Mouse (Mus musculus) olfactory bulb, adult 2 months (tissue): ENCODE results near the gene Slc1a3. TPM values are rescaled to one million over a fixed set of nuclear protein-coding genes. Genes with fewer than 3 reads are reported as not detected.
A peak's percentile ranks its signal among the peaks of the same experiment; 100 is the strongest.

Experiments used
- H3K27ac ChIP-seq: fragments of 200-500 bp; 2 replicates; pipeline ENCODE4 v1.5.1; 2012; ENCODE audit warnings: low read depth, low read length; ENCODE audit not compliant: insufficient read depth
- H3K4me1 ChIP-seq: fragments of 200-500 bp; 2 replicates; pipeline ENCODE4 v1.6.1; 2012; ENCODE audit warnings: low read length; ENCODE audit not compliant: control insufficient read depth, insufficient read depth
- H3K4me3 ChIP-seq: fragments of 200-500 bp; 2 replicates; pipeline ENCODE4 v1.5.1; 2012; ENCODE audit warnings: mild to moderate bottlenecking, low read depth, low read length, moderate library complexity; ENCODE audit not compliant: insufficient read depth
- CTCF ChIP-seq: fragments of 200-500 bp; IDR thresholded peaks from 2 replicates; pipeline ENCODE4 v1.5.1; 2012; ENCODE audit warnings: low read depth, mild to moderate bottlenecking, low read length, moderate library complexity; ENCODE audit not compliant: insufficient read depth
- POLR2A ChIP-seq: fragments of 200-500 bp; IDR thresholded peaks from 2 replicates; pipeline ENCODE4 v1.6.1; 2012; ENCODE audit warnings: mild to moderate bottlenecking, low read depth, low read length, moderate library complexity; ENCODE audit not compliant: insufficient read depth
- WGBS: fragments of 180-500 bp; shearing (Covaris S2); methylation state at CpG from one replicate; pipeline ENCODE4 v1.1.7; 2018; 5-methylcytosine and 5-hydroxymethylcytosine counted together
- polyA plus RNA-seq: library from polyadenylated mRNA; stranded (reverse); fragments of >200 nt; gene quantifications from 2 replicates; pipeline ENCODE4 v1.2.4, GENCODE M21; 2012; ENCODE audit warnings: low replicate concordance; ENCODE audit not compliant: missing spikeins, insufficient read depth, insufficient read length

The Slc1a3 gene
- polyA plus RNA-seq, 1 experiment = 312 TPM

GRCm38 (mm10) chr15:8685506-8685905 is 25.1 kb downstream of the Slc1a3 start:
- WGBS = 95% methylated on average over 7 of the region's 7 CpGs
- H3K4me1 ChIP-seq = no peaks in the 10 kb centered on the region; the same call in 1 of the 2 replicates
- no peak overlapping the region for H3K4me3 ChIP-seq
- no peak for TF ChIP-seq POLR2A
- TF ChIP-seq CTCF = no peak
- H3K27ac ChIP-seq = no peak overlapping the region

GRCm38 (mm10) chr15:8684263-8684662 is 26.3 kb downstream of the Slc1a3 start:
- 56% methylated on average over 3 of the region's 3 CpGs for whole genome bisulfite sequencing
- no peak for TF ChIP-seq POLR2A
- no peak for TF ChIP-seq CTCF
- Histone ChIP-seq H3K27ac (no peak overlapping the region), H3K4me3 (no peak overlapping the region), H3K4me1 (no peaks in the 10 kb centered on the region; the same call in 1 of the 2 replicates)

- H3K4me1 ChIP-seq = no peaks in the 10 kb centered on the region; the same call in 1 of the 2 replicates
- no peak overlapping the region for H3K27ac ChIP-seq
- no peak overlapping the region for H3K4me3 ChIP-seq
- TF ChIP-seq POLR2A (no peak), CTCF (no peak)
- WGBS = 69% methylated on average over 3 of the region's 3 CpGs
These were observed 27.7 kb downstream of the Slc1a3 start for GRCm38 (mm10) chr15:8682871-8683270.

- TF ChIP-seq CTCF (no peak), POLR2A (no peak)
- Histone ChIP-seq H3K4me1 (no peaks in the 10 kb centered on the region; the same call in 1 of the 2 replicates), H3K27ac (0 out of 2 replicates have a peak overlapping the region, but pooled peaks have one; percentile 5), H3K4me3 (no peak overlapping the region)
- 63% methylated on average over 9 of the region's 9 CpGs for WGBS
These were observed 28.1 kb downstream of the Slc1a3 start for GRCm38 (mm10) chr15:8682421-8682820.

GRCm38 (mm10) chr15:8681971-8682370 is 28.6 kb downstream of the Slc1a3 start:
- H3K4me1 ChIP-seq = no peaks in the 10 kb centered on the region; the same call in 1 of the 2 replicates
- H3K27ac ChIP-seq = 0 out of 2 replicates have a peak overlapping the region, but pooled peaks have one; percentile 5
- no peak for TF ChIP-seq CTCF
- TF ChIP-seq POLR2A = no peak
- no peak overlapping the region for H3K4me3 ChIP-seq
- 45% methylated on average over 7 of the region's 7 CpGs for WGBS

- TF ChIP-seq CTCF = no peak
- no peak for TF ChIP-seq POLR2A
- Histone ChIP-seq H3K4me1 (no peaks in the 10 kb centered on the region; the same call in 1 of the 2 replicates), H3K4me3 (no peak overlapping the region), H3K27ac (no peak overlapping the region)
- 84% methylated on average over 5 of the region's 5 CpGs for WGBS
These were observed 29.6 kb downstream of the Slc1a3 start for GRCm38 (mm10) chr15:8681009-8681408.

GRCm38 (mm10) chr15:8676959-8677358 is 33.6 kb downstream of the Slc1a3 start:
- WGBS = 92% methylated on average over 2 of the region's 2 CpGs
- TF ChIP-seq CTCF (no peak), POLR2A (no peak)
- no peak overlapping the region for H3K4me3 ChIP-seq

GRCm38 (mm10) chr15:8676211-8676691 is 34.3 kb downstream of the Slc1a3 start:
- WGBS = 70% methylated on average over 5 of the region's 5 CpGs

More at GRCm38 (mm10) chr15:8676959-8677358, 33.6 kb downstream of the Slc1a3 start:
- Histone ChIP-seq H3K4me1 (no peaks in the 10 kb centered on the region), H3K27ac (no peak overlapping the region)

GRCm38 (mm10) chr15:8675616-8676015 is 34.9 kb downstream of the Slc1a3 start:
- WGBS = 92% methylated on average over 4 of the region's 4 CpGs
- TF ChIP-seq POLR2A (no peak), CTCF (no peak)
- Histone ChIP-seq H3K4me3 (no peak overlapping the region), H3K27ac (no peak overlapping the region), H3K4me1 (no peaks in the 10 kb centered on the region)

More at GRCm38 (mm10) chr15:8676211-8676691, 34.3 kb downstream of the Slc1a3 start:
- Histone ChIP-seq H3K4me3 (no peak overlapping the region), H3K27ac (no peak overlapping the region), H3K4me1 (no peaks in the 10 kb centered on the region)
- TF ChIP-seq POLR2A (no peak), CTCF (no peak)
